Mouse (Mus musculus): Measurements from ENCODE around the gene Phldb2. TPM values are rescaled to one million over a fixed set of nuclear protein-coding genes. Genes with fewer than 3 reads are reported as not detected.

Phldb2 gene
- total RNA-seq, 2 experiments from 2014 or later, result 64.4 to 70.8 TPM

Other genes with a start within 250 kb of the Phldb2 start
- gene Tagln3, start 229.0 kb downstream of the Phldb2 start, total RNA-seq (2021), result under 1 TPM; 0.44 TPM
- gene Abhd10, start 210.6 kb downstream of the Phldb2 start, total RNA-seq (2021), result 10 to 100 TPM; 14.3 to 16.8 TPM
- under 1 TPM; 0.86 to 0.88 TPM for gene Plcxd2, start 56.6 kb upstream of the Phldb2 start, total RNA-seq (2021)
- not detected for gene Cd96, start 166.7 kb upstream of the Phldb2 start, total RNA-seq (2021)
- gene Gm4737, start 201.5 kb upstream of the Phldb2 start, total RNA-seq (2021), result 10 to 100 TPM; 20.0 to 29.4 TPM

Measured in gastrocnemius, postnatal 4 days (tissue).